Mouse (Mus musculus): ENCODE results near the gene Fam50a. TPM values are rescaled to one million over a fixed set of nuclear protein-coding genes. Genes with fewer than 3 reads are reported as not detected.
"Not testable (repeated sequence)": the region's sequence is repeated elsewhere in the genome, so short reads cannot be mapped to it uniquely, and the experiment has no call there.

Gene Fam50a
- total RNA-seq, 1 experiment from 2014 or later = 54.4 TPM

DNA sequence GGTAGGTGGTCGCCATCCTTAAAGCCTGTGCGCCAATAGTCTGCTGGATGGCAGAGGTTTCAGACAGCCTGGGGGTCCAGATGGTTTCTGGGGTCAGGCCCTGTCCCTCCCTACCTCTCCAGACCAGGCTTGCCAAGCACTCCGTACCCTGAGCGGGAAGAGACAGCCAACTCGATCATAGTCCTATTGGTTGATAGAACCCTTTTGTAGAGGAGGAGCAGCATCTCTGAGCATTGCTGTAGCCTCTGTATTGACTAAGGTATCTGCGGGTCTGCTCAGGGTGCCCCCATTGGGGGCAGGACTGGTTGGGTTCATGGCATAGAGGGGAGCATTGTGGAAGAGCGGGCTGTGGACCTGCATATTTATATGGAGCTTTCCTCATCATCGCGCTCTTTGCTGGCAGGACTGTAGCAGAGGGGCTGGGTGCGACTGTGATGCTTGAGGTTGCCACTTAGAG is 16.4 kb downstream of the Fam50a start:
- no peak for ATAC-seq (replicated peaks; ENCODE audit: low read depth, poor library complexity, severe bottlenecking)

DNA sequence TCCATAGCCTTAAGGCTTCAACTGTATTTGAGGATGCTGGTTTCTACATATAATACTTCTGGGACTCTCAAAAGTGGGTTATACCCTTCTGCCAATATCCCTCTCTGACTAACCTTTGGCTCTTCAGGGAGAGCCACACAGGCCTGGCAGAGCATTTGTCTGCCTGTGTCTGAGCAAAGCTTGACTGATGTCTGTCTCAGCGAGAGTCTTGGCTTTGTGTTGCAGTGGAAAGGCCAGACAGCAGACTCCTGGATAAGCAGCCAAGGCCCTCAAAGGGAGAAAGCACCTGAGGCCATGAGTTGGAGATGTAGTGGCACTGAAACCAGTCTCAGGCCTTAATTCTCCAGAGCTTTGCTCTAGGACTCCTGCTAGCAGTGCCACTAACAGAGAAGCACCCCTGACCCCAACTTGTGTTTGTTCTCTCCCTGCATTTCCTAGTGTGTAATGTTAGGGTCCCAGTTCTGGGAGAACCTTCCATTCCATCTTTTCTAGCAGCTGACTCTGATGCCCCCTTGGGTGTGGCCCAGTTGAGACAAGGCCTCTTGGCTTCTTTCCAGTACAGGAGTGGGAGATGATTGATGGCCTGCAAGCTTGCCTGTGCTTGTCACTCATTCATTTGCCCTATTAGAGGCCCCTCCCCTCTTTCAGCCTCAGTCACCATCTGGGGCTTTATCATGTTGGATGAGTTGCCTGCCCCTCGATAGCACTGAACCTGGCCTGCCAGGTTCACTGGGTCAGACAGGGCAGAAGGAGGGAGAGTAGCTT is 17.5 kb downstream of the Fam50a start:
- no peak for ATAC-seq (replicated peaks; ENCODE audit: low read depth, poor library complexity, severe bottlenecking)

DNA sequence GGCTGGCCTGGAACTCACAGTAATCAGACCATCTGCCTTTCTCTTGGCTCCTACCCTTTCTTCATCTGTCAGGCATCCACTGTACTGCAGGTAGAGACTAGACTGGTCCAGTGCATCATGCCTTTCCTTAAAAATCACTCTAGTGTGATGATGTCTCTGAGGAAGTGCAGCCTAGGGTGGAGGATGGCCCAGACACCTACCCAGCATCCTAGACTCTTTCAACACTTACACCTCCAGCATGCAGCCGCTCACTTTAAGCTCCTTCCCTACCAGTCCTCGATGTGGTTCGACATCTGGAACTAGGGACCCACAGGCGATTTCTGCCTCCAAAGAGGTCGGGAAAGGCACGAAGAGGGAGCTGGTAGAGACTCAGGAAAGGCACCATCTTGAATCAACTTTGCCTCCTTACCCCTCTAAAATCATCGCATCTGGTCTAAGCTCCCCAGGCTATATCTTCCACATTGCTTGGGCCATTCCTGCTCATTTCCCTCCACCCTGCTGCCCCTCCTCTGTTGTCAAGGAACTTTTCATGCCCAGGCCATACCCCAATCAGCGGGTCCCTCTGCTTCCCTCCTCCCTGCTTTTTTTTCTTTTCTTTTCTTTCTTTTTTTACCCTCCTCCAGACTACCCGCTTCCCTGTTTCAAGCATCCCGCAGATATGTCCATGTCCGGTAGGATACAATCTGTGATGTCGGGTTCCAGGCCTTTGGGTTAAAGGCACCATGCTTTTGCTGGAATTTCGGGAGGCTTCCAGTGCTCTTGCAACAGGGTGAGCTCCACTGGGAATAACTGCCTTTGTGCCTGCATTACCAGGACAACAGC is 40.0 kb downstream of the Fam50a start:
- ATAC-seq (replicated peaks; ENCODE audit: low read depth, poor library complexity, severe bottlenecking) = peak; percentile 18; the same call in 1 of the 2 replicates

DNA sequence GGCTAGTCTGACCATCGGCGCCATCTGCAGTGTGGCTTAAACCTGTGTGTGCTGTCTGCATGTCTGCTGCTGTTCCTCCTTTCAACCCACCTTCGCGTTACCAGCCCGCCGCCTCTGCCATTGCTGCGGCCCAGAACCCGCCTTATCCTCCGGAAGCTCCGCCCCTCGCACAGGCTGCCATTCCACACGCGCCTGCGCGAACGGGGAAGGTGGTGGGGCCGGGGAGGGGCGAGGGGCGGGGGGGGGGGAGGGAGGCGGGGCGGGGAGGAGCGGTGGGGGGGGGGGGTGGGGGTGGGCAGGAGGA is 40.6 kb downstream of the Fam50a start, which contains the start of gene Lage3:
Gene Lage3 (minus strand): TSS at position 152 of the 304 bp plus-strand sequence.
- peak; percentile 98 for ATAC-seq (replicated peaks; ENCODE audit: low read depth, poor library complexity, severe bottlenecking)

DNA sequence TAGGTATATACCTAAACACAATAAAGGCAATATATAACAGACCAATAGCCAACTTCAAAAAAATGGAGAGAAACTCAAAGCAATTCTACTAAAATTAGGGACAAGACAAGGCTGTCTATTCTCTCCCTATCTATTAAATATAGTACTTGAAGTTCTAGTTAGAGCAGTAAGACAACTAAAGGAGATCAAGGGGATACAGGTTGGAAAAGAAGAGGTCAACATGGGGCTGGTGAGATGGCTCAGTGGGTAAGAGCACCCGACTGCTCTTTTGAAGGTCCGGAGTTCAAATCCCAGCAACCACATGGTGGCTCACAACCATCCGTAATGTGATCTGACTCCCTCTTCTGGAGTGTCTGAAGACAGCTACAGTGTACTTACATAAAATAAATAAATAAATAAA is 44.2 kb downstream of the Fam50a start:
- ATAC-seq (replicated peaks; ENCODE audit: low read depth, poor library complexity, severe bottlenecking) = not testable (repeated sequence)

DNA sequence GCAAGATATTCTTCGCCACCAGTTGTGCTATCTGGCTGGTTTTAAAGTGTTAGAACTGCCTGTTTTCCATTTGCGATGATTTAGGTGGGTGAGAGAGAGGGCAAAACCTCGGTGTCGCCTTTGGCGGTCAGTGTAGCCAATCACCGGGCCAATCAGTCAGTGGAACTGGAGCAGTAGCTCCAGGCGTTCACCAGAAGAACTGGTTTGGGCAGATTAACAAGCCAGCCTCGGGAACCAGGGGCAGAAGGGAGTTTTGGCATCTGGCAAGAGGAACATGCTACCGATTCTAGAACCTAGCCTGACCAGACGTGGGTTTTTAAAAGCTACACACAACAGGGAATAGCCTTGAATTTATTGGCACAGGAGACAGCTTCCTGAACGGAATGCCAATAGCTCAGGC is 46.3 kb downstream of the Fam50a start:
- ATAC-seq (replicated peaks; ENCODE audit: low read depth, poor library complexity, severe bottlenecking) = no peak

DNA sequence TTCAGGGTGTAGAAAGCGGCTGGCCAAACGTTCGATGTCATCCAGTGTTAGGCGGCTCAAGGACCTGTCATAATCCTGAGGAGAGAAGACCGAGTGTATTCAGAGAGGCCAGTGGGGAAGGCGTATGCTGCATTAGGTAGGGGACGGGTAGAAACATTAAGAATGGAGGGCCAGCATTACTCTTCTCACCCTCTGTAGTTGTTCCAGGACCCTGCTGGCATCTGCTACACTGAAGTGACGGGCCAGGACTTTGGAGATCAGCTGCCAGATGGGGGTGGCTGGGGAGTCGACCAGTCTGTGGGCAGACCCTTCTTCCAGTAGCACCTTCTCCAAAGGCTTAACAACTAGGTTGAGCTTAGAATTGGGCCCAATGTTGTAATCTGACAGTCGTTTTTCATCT is 54.7 kb downstream of the Fam50a start:
- ATAC-seq (replicated peaks; ENCODE audit: low read depth, poor library complexity, severe bottlenecking) = no peak

DNA sequence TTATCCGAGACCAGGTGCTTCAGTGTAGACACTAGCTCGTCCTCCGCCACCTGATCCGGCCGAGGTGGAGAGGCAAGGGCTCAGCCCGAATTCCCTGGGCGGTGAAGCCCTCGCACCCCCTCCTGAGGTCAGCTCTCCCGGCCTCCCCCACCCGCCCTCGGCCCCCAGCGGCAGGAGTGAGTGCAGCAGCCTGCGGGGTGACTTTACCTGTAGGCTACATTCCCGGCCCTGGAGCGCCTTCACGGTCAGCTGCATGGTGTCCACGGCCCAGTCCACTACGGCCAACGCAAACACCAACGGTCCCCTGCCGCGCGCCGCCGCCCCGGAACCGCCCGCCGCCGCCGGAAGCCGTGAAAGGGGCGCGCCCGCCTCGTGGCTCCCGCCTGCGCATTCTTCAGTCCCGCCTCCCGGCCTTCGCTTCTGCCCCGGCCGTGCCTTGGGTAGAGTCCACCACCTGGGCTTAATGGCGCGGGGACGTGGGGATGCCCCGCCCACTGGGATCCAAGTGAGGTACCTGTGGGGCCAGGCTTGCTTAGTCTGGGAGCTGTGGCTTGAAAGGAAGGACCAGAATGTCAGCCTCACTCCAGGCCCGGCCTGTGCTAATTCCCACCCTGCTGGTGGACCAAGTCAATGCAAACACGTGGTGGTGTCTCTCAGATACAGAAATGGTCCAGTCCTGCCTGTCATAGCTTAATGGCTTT is 55.5 kb downstream of the Fam50a start:
- ATAC-seq (replicated peaks; ENCODE audit: low read depth, poor library complexity, severe bottlenecking) = peak; percentile 66

Other genes starting within 250 kb of the Fam50a start
- not detected in 2 replicates for gene Opn1mw, start 185.6 kb upstream of the Fam50a start, total RNA-seq (2017)
- 16.9 and 26.2 TPM in 2 replicates for gene Mecp2, start 177.7 kb upstream of the Fam50a start, total RNA-seq (2017)
- not detected in 2 replicates for gene Tex28, start 145.2 kb upstream of the Fam50a start, total RNA-seq (2017)
- not detected in 2 replicates for gene Tktl1, start 135.8 kb upstream of the Fam50a start, total RNA-seq (2017)
- gene Flna, start 63.2 kb upstream of the Fam50a start, total RNA-seq (2017) = 400 and 472 TPM in 2 replicates
- 90.2 and 104 TPM in 2 replicates for gene Emd, start 58.3 kb upstream of the Fam50a start, total RNA-seq (2017)
- gene Rpl10, start 42.2 kb upstream of the Fam50a start, total RNA-seq (2017) = 1,474 and 1,557 TPM in 2 replicates
- 26.1 and 34.3 TPM in 2 replicates for gene Taz, start 31.1 kb upstream of the Fam50a start, total RNA-seq (2017)
- gene Dnase1l1, start 30.7 kb upstream of the Fam50a start, total RNA-seq (2017) = 9.8 and 26.6 TPM in 2 replicates
- gene Atp6ap1, start 15.9 kb upstream of the Fam50a start, total RNA-seq (2017) = 81.6 and 153 TPM in 2 replicates
- gene Gdi1, start 8.0 kb upstream of the Fam50a start, total RNA-seq (2017) = 29.7 and 35.3 TPM in 2 replicates
- 0.92 and 1.2 TPM in 2 replicates for gene Plxna3, start 16.0 kb downstream of the Fam50a start, total RNA-seq (2017)
- 22.4 and 30.6 TPM in 2 replicates for gene Lage3, start 40.6 kb downstream of the Fam50a start, total RNA-seq (2017)
- 15.4 and 17.2 TPM in 2 replicates for gene Ubl4a, start 60.2 kb downstream of the Fam50a start, total RNA-seq (2017)
- 9.0 and 17.0 TPM in 2 replicates for gene Slc10a3, start 60.3 kb downstream of the Fam50a start, total RNA-seq (2017)
- gene Fam3a, start 80.2 kb downstream of the Fam50a start, total RNA-seq (2017) = 12.0 and 12.7 TPM in 2 replicates
- gene Ikbkg, start 80.3 kb downstream of the Fam50a start, total RNA-seq (2017) = 28.0 and 61.3 TPM in 2 replicates
- 51.4 and 63.2 TPM in 2 replicates for gene G6pdx, start 116.2 kb downstream of the Fam50a start, total RNA-seq (2017)
- gene Gm6880, start 168.4 kb downstream of the Fam50a start, total RNA-seq (2017) = not detected in 2 replicates